12 mouse cellular contexts compared by ENCODE assay signal in the genomic region with DNA sequence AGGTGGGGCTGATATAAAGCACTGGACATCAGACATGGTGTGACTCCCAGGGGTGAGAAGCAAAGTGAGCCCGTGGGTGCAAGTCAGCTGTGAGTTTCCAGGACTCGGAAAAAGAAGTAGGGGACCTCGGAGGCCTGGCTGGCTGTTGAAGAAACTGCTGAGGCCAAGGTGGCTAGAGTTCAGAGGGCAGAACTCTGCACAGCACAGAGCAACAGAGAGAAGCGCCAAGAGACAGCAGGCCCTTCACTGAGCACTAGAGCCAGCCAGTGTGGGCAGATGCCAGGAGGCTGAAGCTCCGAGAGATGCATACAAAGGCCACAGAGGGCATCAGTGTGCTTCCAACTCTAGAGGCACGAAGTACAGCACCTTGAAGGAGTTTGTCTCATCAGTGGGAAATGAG. TPM values are rescaled to one million over a fixed set of nuclear protein-coding genes. Genes with fewer than 3 reads are reported as not detected.
DNase-seq lines count a peak whose midpoint lies in the region; ATAC-seq and TF ChIP-seq lines count a peak whose summit lies in the region.
"Had no signal": no experiment of that assay in that cellular context is flagged by ENCODE, and none has a peak within 500 bp of the region (broad histone marks: within the 10 kb centered on the region; RNA-seq: fewer than 3 reads in every experiment).

No protein-coding gene starts in this region.

- TF ChIP-seq CTCF in kidney, adult 2 months (conservative IDR thresholded peaks at IDR 0.05; ENCODE audit: insufficient read depth, insufficient read length, low read depth, low read length): no peak

- H3K27me3 ChIP-seq in kidney, adult 2 months (replicated peaks; ENCODE audit: control insufficient read depth, insufficient read depth, low read length): no peaks in the 10 kb centered on the region
- H3K27me3 ChIP-seq in kidney, embryonic 14.5 days (ENCODE audit: control insufficient read depth, insufficient read depth, low read length): no peaks in the 10 kb centered on the region

- ATAC-seq in kidney, embryonic 14.5 days (ENCODE audit: low FRiP score, low TSS enrichment): no peak
- ATAC-seq: midbrain, embryonic 16.5 days had no signal

- intact Hi-C loops in heart, postnatal 14 days (cut with DNase I): no loop called here

- 46% methylated on average over 6 of the region's 6 CpGs for WGBS in kidney, adult 2 months
- WGBS in kidney, embryonic 14.5 days: 71% methylated on average over 6 of the region's 6 CpGs

- no peak overlapping the region for H3K9ac ChIP-seq in kidney, embryonic 14.5 days (ENCODE audit: low read depth, low read length)

- TF ChIP-seq POLR2A in kidney, adult 2 months (IDR thresholded peaks at IDR 0.05; ENCODE audit: low read depth, low read length): no peak

- H3K9me3 ChIP-seq in kidney, embryonic 14.5 days (ENCODE audit: control insufficient read depth, low read length): no peaks in the 10 kb centered on the region

- H3K27ac ChIP-seq in kidney, adult 2 months (ENCODE audit: insufficient read depth, low read depth, low read length): no peak overlapping the region
- no peak overlapping the region for H3K27ac ChIP-seq in kidney, embryonic 14.5 days (ENCODE audit: low read depth, low read length)

- peak; percentile 52 for DNase-seq in kidney, adult 2 months
- peak; percentile 72 for DNase-seq in gastrocnemius, postnatal 25 days
- peak; percentile 53 to 54 for DNase-seq in heart, postnatal 14 days
- peak; percentile 54 for DNase-seq in lung, postnatal 10 days
- DNase-seq in testis, postnatal 14 days (ENCODE audit: low spot score): no peak
- no peak for DNase-seq in yolk sac, embryonic 10.5 days (ENCODE audit: low spot score)
- no peak for DNase-seq in embryo, embryonic 11 days
- DNase-seq: cerebellum, adult 9-11 months had no signal

- H3K4me1 ChIP-seq in kidney, adult 2 months (ENCODE audit: control insufficient read depth, insufficient read depth, low read length): no peaks in the 10 kb centered on the region
- H3K4me1 ChIP-seq in kidney, embryonic 14.5 days (ENCODE audit: control insufficient read depth, insufficient read depth, low read length): peaks cover 6% of the 10 kb centered on the region; the same call in 1 of the 2 replicates

- H3K36me3 ChIP-seq in kidney, adult 2 months (ENCODE audit: control insufficient read depth, insufficient read depth, low read length): no peaks in the 10 kb centered on the region
- H3K36me3 ChIP-seq in kidney, embryonic 14.5 days (ENCODE audit: control insufficient read depth, insufficient read depth, low read length): peaks cover 6% of the 10 kb centered on the region; the same call in 1 of the 2 replicates

- no peak overlapping the region for H3K4me2 ChIP-seq in kidney, embryonic 14.5 days (replicated peaks; ENCODE audit: low read depth, low read length)

- H3K4me3 ChIP-seq in kidney, adult 2 months (ENCODE audit: insufficient read depth, low read depth, low read length): no peak overlapping the region
- H3K4me3 ChIP-seq in kidney, embryonic 14.5 days (ENCODE audit: low read length): no peak overlapping the region

RNA-seq across cellular contexts. Expression of a gene that starts 26.1 kb away (rescaled TPM):
- 11.4 and 19.3 TPM in 2 replicates for polyA plus RNA-seq in kidney, adult 2 months (2012; rRNA removed)
- 21.3 and 27.1 TPM in 2 replicates for polyA plus RNA-seq in kidney, embryonic 14.5 days (2014; fragmentation: Nextera tagmentation; extraction: Ambion mirVana)
- 10 to 100 TPM; 16.8 to 18.6 TPM for total RNA-seq in gastrocnemius, postnatal 25 days (2021)
- 10 to 100 TPM; 36.8 to 44.0 TPM for total RNA-seq in heart, postnatal 14 days (2021)

RNA-seq across cellular contexts. Expression of a gene that starts 44.8 kb away (rescaled TPM):
- polyA plus RNA-seq in kidney, adult 2 months (2012; rRNA removed): 2.0 and 6.6 TPM in 2 replicates
- polyA plus RNA-seq in kidney, embryonic 14.5 days (2014; fragmentation: Nextera tagmentation; extraction: Ambion mirVana): 3.0 and 3.5 TPM in 2 replicates
- total RNA-seq in gastrocnemius, postnatal 25 days (2021): 1 to 10 TPM; 5.8 to 9.3 TPM
- 10 to 100 TPM; 21.5 to 22.8 TPM for total RNA-seq in heart, postnatal 14 days (2021)
- total RNA-seq: ES-E14; granulocyte monocyte progenitor cell, adult 5-6 weeks had no signal

RNA-seq across cellular contexts. Expression of a gene that starts 50.2 kb away (rescaled TPM):
- 23.4 and 26.4 TPM in 2 replicates for polyA plus RNA-seq in kidney, adult 2 months (2012; rRNA removed)
- 3.2 and 4.5 TPM in 2 replicates for polyA plus RNA-seq in kidney, embryonic 14.5 days (2014; fragmentation: Nextera tagmentation; extraction: Ambion mirVana)
- 1 to 10 TPM; 3.9 to 9.1 TPM for total RNA-seq in gastrocnemius, postnatal 25 days (2021)
- 10 to 100 TPM; 41.2 to 41.7 TPM for total RNA-seq in heart, postnatal 14 days (2021)

Comparison
In these comparisons a context has a peak if more than half of its experiments do, and no peak if none do; other contexts are left out.
1. DNase-seq: peak in kidney, adult 2 months (single experiment), gastrocnemius, postnatal 25 days (single experiment), heart, postnatal 14 days (2 of 2) and lung, postnatal 10 days (single experiment); none in testis, postnatal 14 days (single experiment), yolk sac, embryonic 10.5 days (single experiment) and embryo, embryonic 11 days (single experiment).
2. RNA of a gene that starts 50.2 kb away (total RNA-seq): 41.2 to 41.7 TPM in heart, postnatal 14 days; 3.9 to 9.1 TPM in gastrocnemius, postnatal 25 days; every median in the first group is over 4 times any median in the second.